Mouse (Mus musculus): ENCODE data around the gene Ppp1r35. TPM values are rescaled to one million over a fixed set of nuclear protein-coding genes. Genes with fewer than 3 reads are reported as not detected.

The Ppp1r35 gene
- 31.3 and 39.5 TPM in 2 replicates for polyA plus RNA-seq (2014; fragmentation: Nextera tagmentation; extraction: Ambion mirVana)

- Histone ChIP-seq H3K4me2 (ENCODE audit: low read depth, low read length) (peak within 1 kb of the TSS; percentile 87), H3K27me3 (replicated peaks; ENCODE audit: control insufficient read depth, insufficient read depth, low read length) (no peaks in the 10 kb centered on the region), H3K9ac (ENCODE audit: low read depth, low read length) (peak within 1 kb of the TSS; percentile 94), H3K9me3 (ENCODE audit: control insufficient read depth, low read length) (no peaks in the 10 kb centered on the region), H3K36me3 (ENCODE audit: control insufficient read depth, insufficient read depth, low read length) (peaks cover 37% of the 10 kb centered on the region), H3K4me3 (ENCODE audit: low read depth, low read length) (peak within 1 kb of the TSS; percentile 97), H3K4me1 (ENCODE audit: control insufficient read depth, insufficient read depth, low read length) (peaks cover 8% of the 10 kb centered on the region), H3K27ac (replicated peaks; ENCODE audit: low read depth, low read length) (peak within 1 kb of the TSS; percentile 88)
- under 1% methylated on average over 28 of the region's 31 CpGs for WGBS
- peak; percentile 95 for ATAC-seq (ENCODE audit: low read depth)
- peak; percentile 99 for DNase-seq (ENCODE audit: low spot score)
These were observed at the start of gene Ppp1r35 for GRCm38 (mm10) chr5:137778635-137779034. Ppp1r35 (plus strand) TSS chr5:137778849.

- Histone ChIP-seq H3K4me1 (ENCODE audit: control insufficient read depth, insufficient read depth, low read length) (no peaks in the 10 kb centered on the region), H3K9ac (ENCODE audit: low read depth, low read length) (no peak overlapping the region), H3K27ac (replicated peaks; ENCODE audit: low read depth, low read length) (no peak overlapping the region), H3K9me3 (ENCODE audit: control insufficient read depth, low read length) (no peaks in the 10 kb centered on the region), H3K27me3 (replicated peaks; ENCODE audit: control insufficient read depth, insufficient read depth, low read length) (no peaks in the 10 kb centered on the region), H3K4me2 (ENCODE audit: low read depth, low read length) (no peak overlapping the region), H3K36me3 (ENCODE audit: control insufficient read depth, insufficient read depth, low read length) (peaks cover 56% of the 10 kb centered on the region), H3K4me3 (ENCODE audit: low read depth, low read length) (no peak overlapping the region)
- DNase-seq (ENCODE audit: low spot score), result no peak
- 80% methylated on average over 12 of the region's 12 CpGs for WGBS
- peak; percentile 13; the same call in 1 of the 2 replicates for ATAC-seq (ENCODE audit: low read depth)
These were observed 44.9 kb upstream of the Ppp1r35 start for GRCm38 (mm10) chr5:137733638-137734288.

GRCm38 (mm10) chr5:137734289-137735061 lies 44.2 kb upstream of the Ppp1r35 start:
- H3K9me3 ChIP-seq (ENCODE audit: control insufficient read depth, low read length), result no peaks in the 10 kb centered on the region
- DNase-seq (ENCODE audit: low spot score), result peak; percentile 90
- H3K4me2 ChIP-seq (ENCODE audit: low read depth, low read length), result no peak overlapping the region
- no peak overlapping the region; the same call in 1 of the 2 replicates for H3K27ac ChIP-seq (replicated peaks; ENCODE audit: low read depth, low read length)
- peak; percentile 91 for ATAC-seq (ENCODE audit: low read depth)
- H3K27me3 ChIP-seq (replicated peaks; ENCODE audit: control insufficient read depth, insufficient read depth, low read length), result no peaks in the 10 kb centered on the region
- H3K9ac ChIP-seq (ENCODE audit: low read depth, low read length), result 0 out of 2 replicates have a peak overlapping the region, but pooled peaks have one; percentile 10
- 72% methylated on average over 6 of the region's 6 CpGs for WGBS
- peaks cover 56% of the 10 kb centered on the region for H3K36me3 ChIP-seq (ENCODE audit: control insufficient read depth, insufficient read depth, low read length)
- H3K4me3 ChIP-seq (ENCODE audit: low read depth, low read length), result no peak overlapping the region
- no peaks in the 10 kb centered on the region for H3K4me1 ChIP-seq (ENCODE audit: control insufficient read depth, insufficient read depth, low read length)

GRCm38 (mm10) chr5:137737400-137737940 lies 41.2 kb upstream of the Ppp1r35 start:
- Histone ChIP-seq H3K9me3 (ENCODE audit: control insufficient read depth, low read length) (no peaks in the 10 kb centered on the region), H3K36me3 (ENCODE audit: control insufficient read depth, insufficient read depth, low read length) (peaks cover 48% of the 10 kb centered on the region), H3K4me3 (ENCODE audit: low read depth, low read length) (no peak overlapping the region), H3K4me1 (ENCODE audit: control insufficient read depth, insufficient read depth, low read length) (peaks cover 5% of the 10 kb centered on the region; the same call in 1 of the 2 replicates), H3K9ac (ENCODE audit: low read depth, low read length) (no peak overlapping the region), H3K4me2 (ENCODE audit: low read depth, low read length) (no peak overlapping the region), H3K27ac (replicated peaks; ENCODE audit: low read depth, low read length) (no peak overlapping the region), H3K27me3 (replicated peaks; ENCODE audit: control insufficient read depth, insufficient read depth, low read length) (no peaks in the 10 kb centered on the region)
- WGBS, result 90% methylated on average over 6 of the region's 6 CpGs
- DNase-seq (ENCODE audit: low spot score), result no peak
- ATAC-seq (ENCODE audit: low read depth), result no peak

- H3K4me3 ChIP-seq (ENCODE audit: low read depth, low read length), result no peak overlapping the region
- H3K27me3 ChIP-seq (replicated peaks; ENCODE audit: control insufficient read depth, insufficient read depth, low read length), result no peaks in the 10 kb centered on the region
- no peak overlapping the region for H3K4me2 ChIP-seq (ENCODE audit: low read depth, low read length)
- WGBS, result 42% methylated on average over 4 of the region's 5 CpGs
- H3K4me1 ChIP-seq (ENCODE audit: control insufficient read depth, insufficient read depth, low read length), result peaks cover 5% of the 10 kb centered on the region; the same call in 1 of the 2 replicates
- no peak overlapping the region for H3K27ac ChIP-seq (replicated peaks; ENCODE audit: low read depth, low read length)
- no peak for ATAC-seq (ENCODE audit: low read depth)
- DNase-seq (ENCODE audit: low spot score), result no peak
- H3K9ac ChIP-seq (ENCODE audit: low read depth, low read length), result 0 out of 2 replicates have a peak overlapping the region, but pooled peaks have one; percentile 6
- peaks cover 39% of the 10 kb centered on the region for H3K36me3 ChIP-seq (ENCODE audit: control insufficient read depth, insufficient read depth, low read length)
- H3K9me3 ChIP-seq (ENCODE audit: control insufficient read depth, low read length), result no peaks in the 10 kb centered on the region
These were observed 40.1 kb upstream of the Ppp1r35 start for GRCm38 (mm10) chr5:137738516-137738915.

- no peak overlapping the region for H3K27ac ChIP-seq (replicated peaks; ENCODE audit: low read depth, low read length)
- no peak for DNase-seq (ENCODE audit: low spot score)
- H3K4me3 ChIP-seq (ENCODE audit: low read depth, low read length), result peak overlapping the region; percentile 71; the same call in 1 of the 2 replicates
- peaks cover 32% of the 10 kb centered on the region for H3K36me3 ChIP-seq (ENCODE audit: control insufficient read depth, insufficient read depth, low read length)
- H3K27me3 ChIP-seq (replicated peaks; ENCODE audit: control insufficient read depth, insufficient read depth, low read length), result no peaks in the 10 kb centered on the region
- H3K4me1 ChIP-seq (ENCODE audit: control insufficient read depth, insufficient read depth, low read length), result peaks cover 5% of the 10 kb centered on the region; the same call in 1 of the 2 replicates
- H3K9me3 ChIP-seq (ENCODE audit: control insufficient read depth, low read length), result no peaks in the 10 kb centered on the region
- WGBS, result 63% methylated on average over 9 of the region's 9 CpGs
- H3K4me2 ChIP-seq (ENCODE audit: low read depth, low read length), result peak overlapping the region; percentile 95
- H3K9ac ChIP-seq (ENCODE audit: low read depth, low read length), result peak overlapping the region; percentile 28; the same call in 1 of the 2 replicates
- ATAC-seq (ENCODE audit: low read depth), result no peak
These were observed 39.2 kb upstream of the Ppp1r35 start for GRCm38 (mm10) chr5:137739471-137739870.

- peak overlapping the region; percentile 95 for H3K4me2 ChIP-seq (ENCODE audit: low read depth, low read length)
- DNase-seq (ENCODE audit: low spot score) (no peak), ATAC-seq (ENCODE audit: low read depth) (no peak; the same call in 1 of the 2 replicates)
- H3K4me3 ChIP-seq (ENCODE audit: low read depth, low read length), result peak overlapping the region; percentile 71
- no peaks in the 10 kb centered on the region for H3K9me3 ChIP-seq (ENCODE audit: control insufficient read depth, low read length)
- peak overlapping the region; percentile 74 for H3K9ac ChIP-seq (ENCODE audit: low read depth, low read length)
- WGBS, result 4% methylated on average over 11 of the region's 11 CpGs
- no peaks in the 10 kb centered on the region for H3K27me3 ChIP-seq (replicated peaks; ENCODE audit: control insufficient read depth, insufficient read depth, low read length)
- peak overlapping the region; percentile 55 for H3K27ac ChIP-seq (replicated peaks; ENCODE audit: low read depth, low read length)
- peaks cover 23% of the 10 kb centered on the region for H3K36me3 ChIP-seq (ENCODE audit: control insufficient read depth, insufficient read depth, low read length)
- peaks cover 12% of the 10 kb centered on the region for H3K4me1 ChIP-seq (ENCODE audit: control insufficient read depth, insufficient read depth, low read length)
These were observed 38.1 kb upstream of the Ppp1r35 start for GRCm38 (mm10) chr5:137740506-137740905.

All from embryonic facial prominence, embryonic 14.5 days (tissue).